Mouse (Mus musculus) retina, embryonic 14.5 days (tissue): ENCODE measurements around the gene Tunar.
A peak's percentile ranks its signal among the peaks of the same experiment; 100 is the strongest.

ENCODE experiments used
- DNase-seq: peaks from one replicate; pipeline ENCODE4 v3.0.0-alpha.2; 2015; ENCODE audit warnings: low spot score

Gene Tunar

DNA sequence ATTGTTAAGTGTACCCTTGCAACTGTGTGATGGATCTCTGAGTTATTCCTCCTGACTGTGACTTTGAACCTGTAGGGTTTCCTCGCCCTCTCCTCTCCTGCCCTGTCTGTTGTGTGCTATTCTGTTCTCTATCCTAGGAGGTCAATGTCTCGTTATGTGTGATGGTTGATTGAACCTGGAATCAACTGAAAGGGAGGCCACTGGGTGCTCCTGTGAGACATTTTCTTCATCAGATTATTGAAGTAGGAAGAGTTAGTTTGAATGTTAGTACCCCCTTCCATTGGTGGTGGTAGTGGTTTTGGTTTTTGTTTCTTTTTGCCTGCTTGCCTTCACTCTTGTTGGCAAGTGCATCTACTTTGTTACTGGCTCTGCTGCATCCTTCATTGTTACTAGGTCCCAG lies at the start of gene Tunar:
Gene Tunar, plus strand, starts transcription at position 301 of the 400 bp plus-strand sequence.
- no peak for DNase-seq

DNA sequence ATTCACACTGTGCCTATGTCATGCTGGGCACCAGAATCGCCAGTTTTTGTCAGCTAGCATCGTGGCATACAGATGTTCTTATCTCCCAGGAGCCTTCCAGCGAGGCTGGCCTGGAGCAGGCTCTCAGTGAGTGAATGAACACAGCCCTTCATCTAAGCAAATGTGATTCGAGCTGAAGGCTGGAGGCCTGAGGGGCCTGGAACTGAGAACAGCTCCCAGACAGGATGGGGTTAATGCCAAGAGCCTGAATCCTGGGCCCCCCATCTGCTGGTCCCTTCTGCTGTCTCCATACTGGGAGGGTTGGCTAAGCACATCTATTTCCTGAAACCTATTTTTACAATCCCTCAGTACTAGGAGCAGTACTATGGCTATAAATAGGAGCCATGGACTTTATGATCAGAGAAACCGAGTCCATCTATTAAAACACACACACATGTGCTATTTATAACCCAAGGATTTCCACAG lies 21.1 kb upstream of the Tunar start:
- DNase-seq: peak; percentile 22

DNA sequence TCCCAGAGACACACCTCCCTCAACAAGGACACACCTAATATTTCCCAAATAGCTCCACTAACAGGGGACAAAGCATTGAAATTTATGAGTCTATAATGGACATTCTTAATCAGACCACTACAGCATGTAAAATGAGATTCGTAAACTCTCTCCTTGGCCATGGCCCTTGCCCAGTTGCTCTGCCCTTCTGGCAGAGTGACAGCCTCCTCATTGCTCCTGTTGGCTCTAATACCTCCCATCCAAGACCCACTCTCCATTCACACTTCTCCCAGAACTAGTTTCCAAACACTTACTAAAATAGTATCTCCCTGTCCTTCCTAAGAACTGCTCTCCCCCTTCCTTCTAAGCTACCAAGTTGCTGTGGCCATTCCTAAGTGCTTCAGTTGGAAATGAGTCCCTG lies 19.3 kb upstream of the Tunar start:
- no peak for DNase-seq

DNA sequence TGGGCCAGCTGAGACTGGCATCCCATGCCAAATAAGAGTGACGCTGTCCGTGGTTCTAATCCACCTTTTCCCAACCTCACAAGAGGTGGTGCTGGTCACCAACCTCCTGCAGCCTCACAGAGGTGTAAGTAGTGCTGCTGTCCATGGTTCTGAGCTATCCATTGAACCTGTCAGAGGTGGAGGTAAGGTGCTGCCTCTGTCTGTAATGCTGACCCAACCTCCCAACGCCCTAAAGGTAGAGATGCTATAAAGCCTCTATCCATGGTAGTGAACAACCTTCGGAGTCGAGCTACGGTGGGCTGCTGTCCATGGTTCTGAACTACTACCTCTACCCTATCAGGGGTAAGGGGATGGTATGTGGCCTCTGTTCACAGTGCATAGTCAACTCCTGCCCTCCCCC lies 11.5 kb upstream of the Tunar start:
- peak; percentile 64 for DNase-seq

DNA sequence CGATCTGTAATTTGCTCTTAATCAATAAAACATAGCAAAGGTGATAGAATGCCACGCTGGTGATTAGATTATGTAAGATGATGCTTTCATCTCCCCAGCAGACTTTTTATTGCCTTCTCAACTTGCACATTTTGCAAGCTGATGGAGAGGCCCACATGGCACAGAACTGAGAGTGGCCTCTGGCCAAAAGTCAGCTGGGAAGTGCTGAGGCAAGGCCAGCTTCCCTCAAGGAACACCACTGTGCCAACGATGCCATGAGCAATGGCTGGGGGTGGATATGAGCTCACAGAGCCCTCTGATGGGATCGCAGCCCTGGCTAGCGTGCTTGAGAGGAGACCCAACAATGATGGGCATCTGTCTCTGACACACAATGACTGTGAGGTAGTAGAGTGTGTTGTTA lies 6.6 kb upstream of the Tunar start:
- DNase-seq: no peak

DNA sequence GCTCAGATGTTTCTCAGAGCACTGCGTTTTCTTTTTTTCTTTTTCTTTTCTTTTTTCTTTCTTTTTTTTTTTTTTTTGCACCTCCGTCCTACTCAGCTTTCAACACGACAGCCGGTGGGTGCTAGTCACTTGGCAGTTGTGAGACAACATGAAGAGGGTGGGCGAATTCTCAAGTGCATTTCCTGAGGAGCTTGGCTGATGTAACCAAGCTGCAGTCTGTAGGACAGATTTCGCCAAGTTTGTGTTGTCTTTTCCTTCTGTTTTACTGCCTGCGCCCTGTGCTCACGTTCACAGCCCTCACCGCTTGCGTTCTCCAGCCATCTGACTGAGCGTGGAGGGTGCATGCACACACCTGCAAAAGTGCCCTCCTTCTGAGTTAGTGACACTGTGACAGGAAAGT lies 5.3 kb upstream of the Tunar start:
- DNase-seq: no peak

DNA sequence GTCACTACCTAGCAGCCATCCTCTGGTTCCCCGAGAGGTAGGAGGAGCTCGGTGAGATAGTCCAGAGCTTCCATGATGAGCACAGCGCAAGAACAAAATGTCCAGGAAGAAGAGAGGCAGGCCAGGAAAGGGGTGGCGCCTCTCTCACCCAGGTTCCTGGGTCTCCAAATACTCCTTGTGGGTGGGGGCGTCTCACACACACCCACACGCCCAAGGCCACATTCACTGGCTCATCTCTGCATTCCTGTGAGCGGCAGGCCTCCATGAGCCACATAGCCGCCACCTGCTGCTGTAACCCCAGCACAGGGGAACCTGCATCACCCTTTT lies 2.4 kb downstream of the Tunar start:
- no peak for DNase-seq

DNA sequence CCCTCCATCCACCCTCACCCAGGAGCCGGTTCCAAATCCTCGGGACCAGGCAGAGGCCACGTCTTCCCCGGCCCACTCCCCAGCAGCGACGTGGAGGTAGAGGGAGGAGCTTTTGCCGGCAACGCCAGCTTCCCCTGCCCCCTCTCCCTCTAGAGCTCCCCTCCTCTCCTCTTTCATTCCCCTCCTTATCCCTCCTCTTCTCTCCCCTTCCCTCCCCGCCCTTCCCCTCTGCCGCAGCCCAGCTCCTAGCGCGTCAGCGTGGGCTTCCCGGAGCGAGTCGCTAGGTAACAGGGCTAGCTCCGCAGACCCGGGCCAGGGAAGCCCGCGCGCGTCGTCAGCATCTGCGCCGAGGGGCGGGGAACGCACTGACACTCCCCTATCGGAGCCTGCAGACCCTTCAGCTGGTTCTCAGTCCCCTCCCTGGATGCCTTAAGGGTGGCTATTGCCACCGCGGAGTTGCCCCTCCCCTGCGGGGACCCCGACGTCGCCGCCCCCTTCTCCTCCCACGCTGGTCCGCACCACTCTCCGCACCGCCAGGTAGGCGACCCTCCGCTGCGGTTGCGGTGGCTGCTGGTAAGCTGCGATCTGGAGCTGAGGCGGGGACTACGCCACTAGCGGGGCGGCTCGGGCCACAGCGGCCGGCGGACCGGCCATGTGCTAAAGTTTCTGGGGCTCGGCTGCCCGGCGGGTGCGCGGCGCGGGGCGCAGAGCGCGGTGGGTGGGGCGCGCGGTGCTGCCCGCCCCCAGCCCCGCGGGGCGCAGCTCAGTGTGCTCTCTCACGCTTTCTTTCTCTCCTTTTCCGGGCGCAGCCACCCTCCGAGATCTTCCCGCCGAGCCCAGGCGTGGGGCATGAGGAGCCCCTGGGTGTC lies 3.0 kb downstream of the Tunar start:
- peak; percentile 82 for DNase-seq

DNA sequence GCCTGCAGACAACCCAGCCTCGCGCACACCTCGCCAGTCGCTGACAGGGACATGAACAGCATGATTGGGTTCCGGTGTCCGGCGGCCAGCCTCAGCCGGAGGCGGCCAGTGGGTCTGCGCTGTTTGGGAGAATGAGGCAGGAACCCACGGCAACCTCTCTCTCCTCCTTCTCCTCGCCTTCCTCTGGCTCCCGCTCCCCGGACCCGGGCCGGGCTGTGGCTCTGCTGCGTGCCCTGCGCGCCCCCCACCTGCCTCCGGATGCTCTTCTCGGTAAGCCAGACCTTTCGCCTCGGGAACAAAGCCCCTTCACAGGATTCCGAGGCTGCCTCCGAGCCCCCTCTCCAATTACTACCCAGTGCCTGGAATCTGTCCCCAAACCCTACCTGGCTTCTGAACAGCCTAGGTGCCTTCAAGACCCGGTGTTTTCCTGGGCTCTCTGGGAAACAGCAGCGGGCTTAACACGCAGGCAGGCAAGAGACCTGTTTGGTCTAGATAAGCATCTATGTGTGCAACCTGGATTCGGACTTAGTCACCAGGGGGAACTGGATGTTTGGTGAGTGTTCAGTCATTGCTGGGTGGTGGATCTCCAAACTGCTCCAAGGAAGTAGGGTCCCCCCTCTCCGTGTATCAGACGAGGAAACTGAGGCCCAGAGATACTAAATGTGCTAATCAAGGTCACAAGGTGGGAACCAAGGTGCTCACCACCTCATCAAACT lies 3.8 kb downstream of the Tunar start:
- no peak for DNase-seq

DNA sequence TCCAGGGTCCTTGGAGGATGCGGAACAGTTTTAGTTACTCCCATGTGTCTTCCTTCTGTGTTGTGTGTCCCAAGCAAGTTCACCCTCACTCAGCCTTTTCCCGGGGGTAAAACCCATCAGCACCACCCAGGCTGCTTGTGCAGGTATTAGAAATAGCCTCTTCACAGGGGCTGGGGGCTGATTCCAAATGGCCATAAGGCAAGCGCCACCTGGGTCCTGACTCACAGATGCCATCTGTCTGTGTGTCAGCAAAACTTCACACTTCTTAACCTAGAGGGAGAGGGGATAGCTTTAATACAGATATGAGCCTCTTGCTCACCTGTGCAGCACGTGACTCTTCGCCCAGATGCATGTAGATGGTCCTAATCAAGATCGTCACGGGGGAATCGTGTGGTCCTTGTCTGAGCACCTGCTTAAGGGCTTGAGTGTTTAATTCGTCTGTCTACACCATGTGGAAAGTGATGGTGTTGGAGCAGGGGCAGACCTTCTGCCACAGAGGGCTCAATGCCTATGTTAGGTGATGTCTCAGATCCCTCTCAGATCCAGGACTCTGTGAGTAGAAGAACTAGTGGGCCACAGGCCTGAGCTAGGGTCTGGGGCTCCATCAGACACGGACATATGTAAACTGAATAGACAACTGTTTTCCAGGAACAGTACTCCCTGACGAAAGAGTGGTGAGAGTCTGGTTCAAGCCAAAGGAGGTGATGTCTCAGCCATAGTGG lies 4.7 kb downstream of the Tunar start:
- no peak for DNase-seq

DNA sequence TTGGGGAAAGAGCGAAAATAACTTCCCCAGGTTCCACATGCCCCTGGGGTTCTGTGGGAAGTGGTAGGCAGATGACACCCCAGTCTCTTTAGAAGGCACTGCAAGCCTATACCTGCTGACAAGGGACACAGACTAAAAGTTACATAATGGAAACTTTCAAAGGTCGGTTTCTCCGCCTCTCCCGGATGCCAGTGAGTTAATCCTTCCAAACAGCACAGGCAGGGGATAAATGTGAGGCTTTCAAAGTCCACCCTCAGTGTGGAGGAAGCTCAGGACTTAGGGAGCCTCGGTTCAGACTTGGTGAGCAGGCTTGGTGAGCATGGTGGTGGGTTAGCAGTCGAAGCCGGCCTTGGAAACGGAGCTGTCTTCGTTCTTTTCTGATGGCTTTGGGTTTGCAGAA lies 7.9 kb downstream of the Tunar start:
- DNase-seq: no peak

DNA sequence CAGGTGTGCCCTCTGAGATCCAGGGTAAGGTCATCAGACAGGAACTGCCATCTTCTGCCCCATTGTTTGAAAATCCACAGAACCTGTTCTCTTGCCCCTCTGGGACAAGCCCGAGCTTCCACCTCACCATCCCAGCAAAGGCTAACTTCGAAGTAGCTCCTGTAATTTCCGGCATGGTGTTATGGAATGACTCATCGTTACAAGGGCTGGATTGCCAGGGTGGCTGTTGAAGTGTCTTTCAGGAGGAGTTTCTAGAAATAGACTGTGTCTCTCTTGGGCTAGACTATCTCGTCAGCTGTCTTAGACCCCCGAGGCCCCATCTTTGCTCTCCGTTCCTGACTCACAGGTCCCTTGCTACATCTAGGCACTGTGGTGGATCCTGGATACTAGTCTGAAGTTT lies 10.8 kb downstream of the Tunar start:
- DNase-seq: no peak

DNA sequence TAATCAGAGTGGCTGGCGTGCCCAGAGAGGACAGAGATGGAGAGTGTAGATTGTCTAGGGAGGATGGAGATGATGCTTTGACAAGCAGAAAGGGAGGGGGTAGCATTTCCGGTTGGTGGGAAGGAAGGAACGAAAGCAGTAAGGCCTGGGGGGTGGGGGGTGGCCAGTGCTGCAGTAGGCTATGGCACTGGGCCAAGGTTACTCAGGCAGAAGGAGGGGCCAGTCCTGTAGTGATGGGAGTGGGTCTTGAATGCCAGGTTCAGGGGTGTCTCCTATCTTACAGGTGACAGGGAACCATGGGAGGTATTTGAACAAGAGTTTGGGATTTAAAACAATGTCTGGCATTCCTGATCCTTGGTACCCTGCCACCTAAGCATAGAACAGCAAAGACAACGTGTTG lies 13.2 kb downstream of the Tunar start:
- no peak for DNase-seq

DNA sequence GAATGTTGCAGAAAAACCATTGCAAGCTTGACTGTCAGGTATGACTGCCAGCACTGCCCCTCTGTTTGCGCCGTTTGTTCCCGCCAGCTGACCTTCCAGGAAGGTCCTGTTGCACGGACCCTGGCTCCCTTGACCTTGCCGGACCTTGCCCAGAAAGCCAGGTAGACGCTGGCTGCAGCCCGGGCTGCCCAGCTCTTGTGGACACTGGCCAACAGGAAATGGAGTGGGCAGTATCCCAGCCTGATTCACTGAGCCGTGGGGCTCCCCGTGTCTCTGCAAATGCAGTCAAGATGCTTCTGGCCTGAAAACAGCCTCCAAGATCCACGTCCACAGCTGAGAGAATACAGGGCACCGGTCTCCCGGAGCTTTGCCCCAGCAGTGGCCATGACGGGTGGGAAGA lies 13.6 kb downstream of the Tunar start:
- DNase-seq: no peak

DNA sequence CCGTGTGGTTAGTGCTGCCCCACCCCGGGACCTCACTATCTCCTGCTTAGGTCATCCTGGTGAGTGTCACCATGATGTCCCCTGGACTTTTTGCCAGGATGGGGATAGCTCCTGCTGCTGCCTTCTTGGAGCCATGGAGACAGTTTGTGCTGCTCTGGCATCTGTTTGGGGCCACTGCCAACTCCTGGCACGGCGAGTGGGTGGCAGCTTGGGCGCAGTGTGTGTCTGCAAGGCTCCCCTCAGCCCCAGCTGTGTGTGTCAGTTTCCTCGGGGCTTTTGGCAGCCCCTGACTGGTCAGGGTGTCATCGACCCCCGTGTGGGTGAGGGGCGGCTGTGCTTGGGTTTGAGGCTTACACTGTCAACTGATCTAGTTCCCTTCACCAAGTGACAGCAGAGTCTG lies 20.6 kb downstream of the Tunar start:
- no peak for DNase-seq

DNA sequence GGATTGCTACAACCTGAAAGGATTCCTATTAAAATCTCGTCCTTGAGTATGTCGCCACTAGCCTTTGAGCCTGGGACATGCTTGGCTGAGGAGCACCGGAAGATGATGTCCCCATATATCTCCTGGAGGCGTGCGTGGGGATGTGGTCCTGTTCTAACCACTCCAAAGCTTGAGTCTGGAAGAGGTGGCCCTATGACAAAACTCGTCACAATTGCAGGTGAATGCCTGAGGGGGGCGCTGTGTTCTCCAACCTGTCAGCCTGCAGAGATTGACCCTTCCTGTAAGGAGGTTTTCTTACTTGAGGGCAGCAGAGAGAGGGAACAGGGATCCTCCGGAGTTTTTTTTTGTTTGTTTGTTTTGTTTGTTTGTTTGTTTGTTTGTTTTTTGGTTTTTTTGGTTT lies 21.1 kb downstream of the Tunar start:
- no peak for DNase-seq

DNA sequence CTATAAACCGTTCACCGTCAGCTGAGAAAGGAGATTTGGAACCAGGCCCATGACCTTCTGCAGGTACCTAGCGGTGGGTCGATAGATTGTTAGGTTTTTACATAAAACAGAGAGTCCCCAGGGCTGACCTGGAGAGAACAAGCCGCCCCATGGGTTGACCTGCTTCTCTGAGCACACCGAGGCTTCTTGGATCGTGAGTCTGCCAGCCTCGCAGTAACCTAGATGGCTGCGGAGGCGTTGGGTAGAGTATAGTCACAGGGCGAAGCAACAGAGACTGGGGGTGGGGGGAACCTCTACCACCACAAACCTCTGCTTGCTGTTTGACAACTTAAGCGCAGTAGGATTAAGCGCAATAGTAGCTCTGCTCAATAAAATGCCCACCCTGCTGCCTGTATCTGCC lies 23.1 kb downstream of the Tunar start:
- DNase-seq: no peak

DNA sequence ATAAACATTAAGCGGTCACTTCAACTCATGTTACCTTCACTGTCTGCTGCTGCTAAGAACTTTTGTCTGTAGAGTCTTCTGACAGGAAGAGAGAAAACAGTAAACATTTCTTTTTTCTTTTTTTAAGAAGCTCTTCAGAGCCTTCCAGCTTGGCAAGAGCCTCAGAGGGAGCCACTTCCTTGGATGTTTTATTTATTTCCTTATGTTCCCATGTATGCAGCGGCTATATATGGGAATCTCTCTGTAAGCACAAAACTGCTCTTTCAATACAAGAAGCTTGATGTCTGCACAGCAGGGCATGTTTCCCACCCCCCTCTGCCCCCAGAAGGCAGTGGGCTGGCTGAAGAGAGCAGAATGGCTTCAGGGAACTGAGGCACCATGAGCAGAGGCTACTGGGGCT lies 30.0 kb downstream of the Tunar start:
- no peak for DNase-seq

DNA sequence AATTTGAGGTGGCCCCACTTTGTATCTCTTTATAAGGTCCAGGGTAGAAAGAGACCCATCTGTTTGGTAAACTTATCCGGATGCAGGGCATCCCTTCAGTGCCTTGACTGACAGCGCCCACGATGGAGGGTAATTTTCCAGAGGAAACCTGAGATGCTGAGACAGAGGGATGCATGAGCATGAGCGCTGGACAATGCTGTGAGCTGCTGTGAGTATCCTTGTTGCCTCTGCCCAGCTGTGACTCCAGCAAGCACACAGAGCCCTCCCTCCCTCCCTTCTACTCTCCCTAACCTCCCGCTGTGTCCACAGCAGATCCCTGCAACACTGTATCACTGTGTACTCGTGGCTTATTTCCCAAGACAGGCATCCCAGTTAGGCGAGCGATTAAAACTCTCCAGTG lies 40.9 kb downstream of the Tunar start:
- DNase-seq: no peak

DNA sequence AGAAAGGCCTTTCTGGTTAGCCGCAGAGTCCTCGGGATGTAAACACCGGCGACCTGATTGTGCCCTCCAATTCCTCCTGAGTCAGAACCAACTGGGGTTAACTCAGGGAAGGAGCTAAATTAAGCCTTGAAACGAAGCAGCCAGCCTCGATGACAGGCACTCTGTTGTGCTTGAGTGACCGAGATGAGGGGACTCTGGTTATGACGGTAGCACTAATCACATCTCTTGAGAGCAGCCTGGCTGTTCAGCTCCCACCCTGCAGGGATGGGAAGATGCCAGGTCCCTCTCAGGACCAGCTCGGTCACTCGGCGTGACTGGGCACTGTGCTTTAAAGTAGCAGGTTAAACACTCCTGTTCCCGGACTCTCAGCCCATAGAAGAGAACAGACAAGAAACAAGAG lies 43.3 kb downstream of the Tunar start:
- no peak for DNase-seq

DNA sequence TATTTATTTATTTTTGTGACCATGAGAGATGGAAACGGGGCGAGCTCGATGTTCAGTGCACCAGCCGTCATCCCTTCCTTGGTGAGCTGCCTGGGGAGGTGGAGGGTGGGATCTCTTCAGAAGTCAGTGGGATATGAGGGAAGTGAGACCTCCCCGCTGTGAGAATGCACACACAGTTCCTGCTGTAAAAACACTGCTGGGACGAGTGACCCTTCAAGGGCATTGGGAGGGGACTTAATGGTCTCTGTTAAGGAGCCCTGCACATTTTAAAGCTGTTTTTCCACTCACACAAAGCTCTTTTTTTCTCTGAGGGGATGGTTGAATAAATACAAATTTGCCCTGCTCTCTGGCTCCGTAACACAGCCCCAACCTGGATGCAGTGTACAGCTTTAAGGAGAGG lies 49.1 kb downstream of the Tunar start:
- DNase-seq: no peak

DNA sequence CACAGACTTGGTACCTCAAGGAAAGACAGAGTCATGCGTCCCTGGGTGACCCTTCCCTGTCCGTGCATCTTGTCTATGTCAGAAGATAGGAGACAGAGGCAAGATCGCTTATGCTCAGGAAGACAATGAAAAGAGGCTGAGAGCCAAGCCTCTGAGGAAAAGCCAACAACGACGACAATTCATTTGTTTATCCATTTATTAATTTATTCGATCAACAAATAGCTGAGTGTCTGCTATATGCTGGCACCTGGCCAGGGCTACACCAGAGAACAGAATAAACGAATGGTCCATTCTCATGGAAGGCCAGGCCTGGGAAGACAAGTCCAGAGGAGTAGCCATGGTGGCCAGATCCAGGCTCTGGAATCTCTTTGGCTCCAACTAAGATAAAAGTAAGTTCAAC lies 61.0 kb downstream of the Tunar start:
- DNase-seq: no peak

DNA sequence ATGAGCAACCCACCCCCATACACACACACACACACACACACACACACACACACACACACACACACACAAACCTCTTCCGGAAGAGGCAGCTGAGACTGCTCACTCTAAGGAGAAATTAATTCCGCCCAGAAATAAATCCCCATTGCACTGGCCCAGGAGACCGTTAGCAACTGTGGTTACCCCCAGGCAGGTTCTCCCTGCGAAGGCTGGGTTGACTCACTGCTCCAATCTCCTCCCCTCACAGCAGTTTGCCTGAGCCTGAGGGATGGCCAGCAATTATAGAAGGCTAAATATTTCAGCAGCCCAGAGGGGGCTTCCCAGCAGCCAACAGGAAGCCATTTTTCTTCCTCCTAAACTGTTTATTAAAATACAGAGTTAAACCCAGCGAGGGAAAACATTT lies 64.5 kb downstream of the Tunar start:
- DNase-seq: peak; percentile 13
